Mouse (Mus musculus): Measurements from ENCODE around the gene Abcg1. TPM values are rescaled to one million over a fixed set of nuclear protein-coding genes. Genes with fewer than 3 reads are reported as not detected.

Abcg1 gene
- polyA plus RNA-seq, 1 experiment from 2014 or later = 49.0 TPM

DNA sequence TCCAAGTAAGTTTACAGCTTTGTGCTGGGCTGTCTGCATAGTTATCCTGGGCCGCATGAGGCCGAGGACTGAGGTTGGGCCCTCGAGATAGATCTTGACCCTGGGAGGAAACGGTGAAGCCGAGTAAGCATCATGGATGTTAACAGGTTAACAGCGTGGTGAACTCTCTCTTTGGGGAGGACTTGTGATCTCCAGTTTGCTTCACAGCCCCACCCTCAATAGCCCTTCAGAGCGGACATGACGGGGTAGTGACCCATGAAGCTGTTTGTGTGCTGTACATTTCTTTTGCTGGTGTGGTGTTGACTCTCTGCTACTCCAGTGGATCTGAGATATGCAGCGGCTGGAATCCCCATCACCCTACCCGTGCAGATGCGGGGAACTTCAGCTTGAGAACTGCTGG, 21.1 kb downstream of the Abcg1 start:
- DNase-seq (ENCODE audit: low spot score) = no peak

DNA sequence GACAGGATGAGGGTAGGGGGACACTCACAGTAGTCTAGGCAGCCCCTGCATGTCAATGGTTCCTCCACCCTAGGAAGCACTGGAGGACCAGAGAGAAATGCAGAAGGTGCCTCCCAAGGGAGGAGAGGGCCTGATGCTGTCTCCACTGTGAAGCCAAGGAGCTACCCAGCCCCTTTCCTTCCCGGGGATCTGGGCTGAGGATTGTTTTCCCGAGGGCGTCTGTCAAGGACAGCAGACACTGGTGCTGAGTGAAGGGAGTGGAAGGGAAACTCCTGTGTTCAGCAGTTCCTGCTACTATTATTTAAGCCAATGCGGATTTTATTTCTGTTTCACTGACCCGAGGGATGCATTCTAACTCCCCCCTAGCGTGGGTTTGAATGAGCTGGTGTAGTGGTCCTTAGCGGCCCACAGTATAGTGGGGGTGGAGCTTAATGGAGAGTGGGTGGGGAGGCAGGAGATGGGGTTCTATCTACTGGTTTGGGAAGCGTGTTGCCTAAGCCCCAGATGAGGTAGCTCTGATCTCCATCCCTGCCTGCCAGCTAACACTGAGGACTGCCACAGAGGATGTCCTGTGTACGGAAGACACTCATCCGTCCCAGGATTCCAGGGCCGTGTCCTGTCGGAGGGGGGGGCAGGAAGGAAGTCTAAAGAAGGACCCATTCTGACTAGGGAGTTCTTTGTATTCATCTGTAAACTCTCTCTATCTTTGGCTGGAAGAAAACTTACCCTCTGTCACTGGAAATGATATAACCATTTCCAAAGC, 21.8 kb downstream of the Abcg1 start:
- no peak for DNase-seq (ENCODE audit: low spot score)

DNA sequence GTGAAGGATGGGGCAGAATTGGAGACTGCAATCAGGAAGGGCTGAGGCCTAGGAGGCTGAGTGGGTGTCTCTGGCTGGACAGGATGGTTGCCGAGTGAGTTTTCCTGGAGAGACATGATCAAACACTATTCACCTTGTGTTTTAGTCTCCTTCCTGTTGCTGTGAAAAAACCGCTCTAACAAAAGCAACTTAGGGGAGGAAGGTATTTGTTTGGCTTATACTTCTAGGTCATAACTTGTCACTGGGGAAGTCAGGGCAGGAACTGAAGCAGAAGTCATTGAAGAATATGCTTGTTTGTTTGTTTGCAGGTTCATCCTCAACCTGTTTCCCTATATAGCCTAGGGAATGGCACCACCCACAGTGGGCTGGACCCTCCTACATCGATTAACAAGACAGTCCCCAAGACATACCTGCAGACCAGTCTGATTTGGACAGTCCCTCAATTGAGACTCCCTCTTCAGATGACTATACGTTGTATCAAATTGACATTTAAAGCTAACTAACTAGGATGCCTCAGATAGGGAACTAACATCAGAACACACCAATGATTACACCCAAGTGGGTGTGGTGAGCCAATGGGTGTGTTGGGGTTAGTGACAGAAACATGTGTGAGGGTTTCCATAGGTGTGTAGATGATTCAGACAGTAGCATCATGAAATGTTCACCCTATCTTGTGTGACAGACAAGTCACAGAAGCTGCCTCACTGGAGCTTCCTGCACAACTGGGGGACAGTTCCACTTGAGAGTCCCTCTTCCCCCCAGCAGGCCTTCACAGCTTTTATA, 25.0 kb downstream of the Abcg1 start:
- no peak for DNase-seq (ENCODE audit: low spot score)

DNA sequence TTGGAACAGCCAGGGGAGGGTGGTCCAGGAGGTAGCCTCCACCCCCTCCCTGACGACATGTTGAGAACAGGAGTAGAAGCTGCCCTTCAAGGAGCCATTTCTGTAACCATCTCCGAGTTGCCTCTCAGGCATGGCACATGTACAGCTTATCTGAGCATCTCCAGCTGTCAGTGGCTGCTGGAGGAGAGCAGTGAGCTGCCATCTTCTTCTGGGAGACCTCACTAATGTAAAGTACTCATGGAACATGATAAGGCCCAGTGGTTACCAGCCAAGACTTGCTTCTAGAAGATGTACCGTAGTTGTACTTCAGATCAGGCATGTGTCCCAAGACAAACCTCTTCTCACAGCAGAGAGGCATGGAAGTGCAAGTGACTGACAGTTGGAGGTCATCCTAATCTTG, 28.0 kb downstream of the Abcg1 start:
- no peak for DNase-seq (ENCODE audit: low spot score)

DNA sequence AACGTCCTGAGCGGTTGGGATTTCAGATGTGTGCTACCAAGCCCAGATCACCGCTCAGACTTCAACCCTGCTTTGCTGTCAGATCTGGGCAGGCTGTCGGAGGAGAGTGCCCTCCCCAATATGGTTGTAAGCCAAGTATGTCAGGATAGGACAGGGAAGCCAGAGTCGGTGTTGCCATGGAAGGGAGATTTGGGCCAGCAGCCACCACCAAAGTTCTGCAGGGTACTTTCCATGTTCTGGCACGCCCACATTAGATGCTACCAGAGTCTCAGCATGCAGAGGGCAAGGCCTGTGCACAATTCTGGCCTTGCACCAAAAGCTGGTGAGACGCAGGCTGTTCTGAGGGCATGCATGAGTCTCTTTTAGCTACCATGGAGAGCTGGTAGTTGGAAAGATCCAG, 28.7 kb downstream of the Abcg1 start:
- DNase-seq (ENCODE audit: low spot score) = no peak

DNA sequence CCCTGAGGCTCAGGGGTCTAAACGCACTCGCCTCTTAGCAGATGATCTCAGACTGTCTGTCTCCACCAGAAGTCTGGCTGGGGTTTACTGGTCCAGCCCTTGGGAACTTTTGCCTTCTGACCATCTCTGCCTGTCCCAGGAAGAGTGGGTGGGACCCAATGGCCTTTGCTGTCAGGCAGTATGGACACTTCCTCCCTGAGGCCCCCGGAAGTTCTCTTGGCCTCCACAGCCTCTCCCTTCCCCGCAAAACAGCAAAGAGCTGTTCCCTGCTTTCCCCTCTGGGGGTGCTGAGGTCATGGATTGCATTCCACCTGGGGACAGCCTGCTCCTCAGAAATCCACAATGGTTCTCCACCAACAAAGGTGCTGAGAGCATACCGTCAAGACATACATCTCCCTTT, 31.2 kb downstream of the Abcg1 start:
- DNase-seq (ENCODE audit: low spot score) = no peak

DNA sequence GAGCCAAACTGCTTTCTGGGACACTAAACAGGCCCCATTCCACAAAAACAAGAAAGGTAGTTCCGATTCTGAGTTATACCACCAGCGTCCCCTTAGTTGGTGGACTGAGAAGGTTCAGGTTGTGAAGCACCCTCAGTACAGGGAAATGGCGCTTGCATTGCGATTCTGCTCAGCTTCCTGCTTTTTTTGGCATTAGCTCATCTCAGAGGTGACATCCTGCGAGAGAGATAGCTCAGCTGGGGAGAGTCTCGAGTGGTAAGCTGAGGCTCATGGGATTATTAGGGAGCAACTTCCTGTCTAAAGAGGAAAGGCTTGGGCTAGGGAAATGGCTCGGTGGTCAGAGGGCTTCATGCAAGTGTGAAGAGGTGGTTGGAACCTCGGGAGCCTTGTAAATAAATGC, 32.4 kb downstream of the Abcg1 start:
- DNase-seq (ENCODE audit: low spot score) = no peak

DNA sequence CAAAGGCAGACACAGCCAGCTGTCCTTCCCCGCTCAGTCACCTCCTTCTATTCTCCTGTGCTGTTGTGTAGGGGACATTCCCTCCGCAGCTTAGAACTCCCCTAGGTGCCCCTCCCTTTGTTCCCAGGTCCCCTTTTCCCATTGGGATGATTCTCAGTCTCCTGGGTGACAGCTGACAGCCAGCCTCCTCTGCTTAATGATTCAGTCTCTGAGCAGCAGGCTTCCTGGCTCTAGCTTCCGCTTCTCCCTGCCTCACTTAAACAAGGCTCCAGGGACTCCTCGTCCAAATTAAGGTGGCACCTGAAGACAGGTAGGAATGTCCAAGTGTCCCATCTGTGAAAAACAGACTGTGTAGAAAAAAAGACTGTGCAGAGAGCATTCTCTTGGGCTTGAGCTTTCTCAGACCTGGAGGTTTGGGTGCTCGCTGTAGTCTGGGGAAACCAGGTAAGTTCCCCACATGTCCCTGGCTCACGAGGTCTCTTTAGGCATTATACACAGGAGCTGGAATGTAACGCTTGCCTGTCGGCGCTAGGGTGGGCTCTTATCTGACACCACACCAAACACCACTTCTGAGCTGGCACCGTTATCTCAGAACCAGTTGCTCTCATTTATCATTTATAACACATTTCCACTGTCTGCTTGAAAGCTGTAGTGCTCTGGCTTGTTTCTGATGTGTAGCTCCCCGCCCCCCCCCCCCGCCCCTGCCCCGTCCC, 33.7 kb downstream of the Abcg1 start:
- DNase-seq (ENCODE audit: low spot score) = no peak

DNA sequence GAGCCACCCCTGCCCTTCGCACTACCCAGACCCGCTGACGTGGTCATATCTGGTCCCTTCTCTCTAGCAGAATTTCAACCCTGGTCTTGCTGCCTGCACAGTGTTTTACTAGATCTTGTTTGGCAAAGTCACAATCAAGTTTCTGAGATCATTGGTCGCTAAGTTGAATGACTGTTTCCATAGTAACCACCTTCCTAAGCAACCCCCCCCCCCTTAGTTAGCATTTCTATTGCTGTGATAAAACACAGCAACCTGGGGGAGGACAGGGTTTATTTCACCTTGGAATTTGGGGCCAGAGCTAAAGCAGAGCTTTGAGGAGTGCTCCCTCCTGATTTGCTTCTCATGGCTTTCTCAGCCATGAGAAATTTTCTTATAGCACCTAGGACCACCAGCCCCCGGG, 37.3 kb downstream of the Abcg1 start:
- DNase-seq (ENCODE audit: low spot score) = no peak

DNA sequence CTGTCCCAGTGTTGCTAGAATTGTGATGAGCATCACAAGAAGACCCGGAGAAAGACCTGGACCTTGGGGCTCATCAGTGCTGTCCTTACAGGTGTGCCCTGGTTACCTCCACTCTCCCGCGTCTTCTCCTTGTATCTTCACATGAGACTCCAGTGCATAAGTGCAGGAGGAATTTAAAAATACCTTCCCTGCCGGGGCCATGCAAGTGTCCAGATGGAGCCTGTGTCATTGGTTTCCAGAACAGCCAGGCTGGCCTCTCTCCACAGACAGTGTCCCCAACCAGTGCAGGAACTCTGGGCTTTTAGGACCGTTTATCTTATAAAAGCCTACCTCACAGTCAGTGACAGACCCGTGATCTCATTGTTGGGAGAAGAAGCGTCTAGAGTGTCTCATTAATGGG, 38.1 kb downstream of the Abcg1 start:
- no peak for DNase-seq (ENCODE audit: low spot score)

DNA sequence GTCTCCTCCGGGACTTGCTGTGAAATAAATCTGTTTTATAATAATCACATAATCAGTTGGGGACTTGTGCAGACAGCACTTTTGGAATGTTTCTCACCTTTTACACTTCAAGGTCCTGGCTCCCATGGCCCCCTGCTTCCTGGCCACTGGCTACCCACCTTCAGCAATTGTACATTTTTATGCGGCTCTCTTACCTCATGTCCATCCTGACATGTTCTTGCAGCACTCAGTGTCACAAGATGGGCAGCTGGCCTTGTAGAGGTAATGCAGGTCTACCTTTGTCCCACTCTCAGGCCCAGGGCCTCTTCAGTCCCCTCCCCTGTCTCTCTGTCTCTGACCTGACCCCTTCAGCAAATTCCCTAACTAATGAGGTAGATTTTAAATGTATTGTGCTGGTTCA, 39.4 kb downstream of the Abcg1 start:
- DNase-seq (ENCODE audit: low spot score) = no peak

DNA sequence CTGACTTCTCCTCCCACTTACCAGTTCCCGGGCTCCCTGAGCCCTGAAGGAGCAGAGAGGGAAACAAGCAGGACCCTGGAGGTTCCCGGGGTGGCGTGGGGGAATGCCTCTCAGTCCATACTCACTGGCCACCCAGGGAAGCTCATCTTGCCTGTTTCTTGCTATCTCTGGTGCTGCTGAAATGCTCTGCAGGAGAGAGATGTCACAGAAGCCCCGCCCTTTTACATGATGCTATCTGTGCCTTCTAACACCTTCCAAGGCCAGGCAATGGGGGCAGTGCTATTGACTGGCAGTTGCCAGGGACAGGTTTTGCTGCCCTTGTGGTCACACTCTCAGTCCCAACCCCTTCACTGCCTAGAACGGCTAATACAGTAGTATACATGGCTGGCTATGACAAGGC, 41.3 kb downstream of the Abcg1 start:
- no peak for DNase-seq (ENCODE audit: low spot score)

DNA sequence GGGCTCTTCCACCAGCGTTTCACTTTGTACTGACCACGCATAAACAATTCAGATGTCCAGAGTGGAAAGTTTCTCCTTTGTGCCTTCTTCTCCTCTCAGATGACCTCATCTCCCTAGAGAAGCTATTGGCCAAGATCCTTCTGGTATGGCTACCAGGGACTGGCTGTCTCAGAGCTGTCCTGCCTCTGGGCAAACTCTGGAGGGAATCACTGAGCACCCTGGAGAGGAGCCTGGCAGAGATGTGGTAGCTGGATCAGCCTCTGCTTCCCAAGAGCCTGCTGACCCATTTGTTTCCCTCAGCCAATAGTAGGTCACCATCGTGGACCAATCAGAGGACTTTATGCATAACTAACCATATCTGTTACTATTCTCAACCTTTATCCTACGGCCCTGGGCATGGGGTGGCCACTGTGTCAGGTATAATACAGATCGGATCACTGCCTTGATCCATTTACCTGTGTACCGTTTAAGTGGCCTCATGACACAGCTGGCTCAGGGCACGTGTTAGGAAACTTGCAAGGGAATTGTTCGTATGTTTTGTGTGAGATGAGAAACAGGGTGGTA, 45.6 kb downstream of the Abcg1 start:
- no peak for DNase-seq (ENCODE audit: low spot score)

DNA sequence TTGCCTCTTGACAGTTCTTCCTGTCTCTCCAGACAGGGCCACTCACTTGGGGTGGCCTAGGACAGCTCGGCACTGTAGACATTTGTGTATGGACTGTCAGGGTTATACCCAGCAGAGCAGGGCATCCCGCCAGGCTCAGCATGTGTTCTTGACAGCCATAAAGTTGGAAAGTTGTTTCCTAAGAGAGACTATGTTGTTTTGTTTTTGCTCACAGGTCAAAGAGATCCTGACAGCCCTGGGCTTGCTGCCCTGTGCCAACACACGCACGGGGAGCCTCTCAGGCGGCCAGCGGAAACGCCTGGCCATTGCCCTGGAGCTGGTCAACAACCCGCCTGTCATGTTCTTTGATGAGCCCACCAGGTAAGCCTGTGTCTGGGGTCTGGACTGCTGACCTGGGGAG, 46.3 kb downstream of the Abcg1 start:
- no peak for DNase-seq (ENCODE audit: low spot score)

DNA sequence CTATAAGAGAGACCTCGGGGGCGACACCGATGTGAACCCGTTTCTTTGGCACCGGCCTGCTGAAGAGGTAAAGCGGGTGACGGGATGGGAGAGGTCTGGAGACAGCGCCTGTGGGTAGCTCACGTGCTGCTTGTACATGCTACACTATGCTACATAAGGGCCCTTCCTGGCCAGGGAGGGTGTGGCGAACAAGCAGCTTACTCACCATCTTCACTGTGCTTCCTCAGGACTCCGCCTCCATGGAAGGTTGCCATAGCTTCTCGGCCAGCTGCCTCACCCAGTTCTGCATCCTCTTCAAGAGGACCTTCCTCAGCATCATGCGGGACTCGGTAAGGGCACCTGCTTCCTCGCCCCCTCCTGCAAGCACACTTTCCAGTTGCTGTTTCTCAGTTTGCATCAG, 50.9 kb downstream of the Abcg1 start:
- no peak for DNase-seq (ENCODE audit: low spot score)

DNA sequence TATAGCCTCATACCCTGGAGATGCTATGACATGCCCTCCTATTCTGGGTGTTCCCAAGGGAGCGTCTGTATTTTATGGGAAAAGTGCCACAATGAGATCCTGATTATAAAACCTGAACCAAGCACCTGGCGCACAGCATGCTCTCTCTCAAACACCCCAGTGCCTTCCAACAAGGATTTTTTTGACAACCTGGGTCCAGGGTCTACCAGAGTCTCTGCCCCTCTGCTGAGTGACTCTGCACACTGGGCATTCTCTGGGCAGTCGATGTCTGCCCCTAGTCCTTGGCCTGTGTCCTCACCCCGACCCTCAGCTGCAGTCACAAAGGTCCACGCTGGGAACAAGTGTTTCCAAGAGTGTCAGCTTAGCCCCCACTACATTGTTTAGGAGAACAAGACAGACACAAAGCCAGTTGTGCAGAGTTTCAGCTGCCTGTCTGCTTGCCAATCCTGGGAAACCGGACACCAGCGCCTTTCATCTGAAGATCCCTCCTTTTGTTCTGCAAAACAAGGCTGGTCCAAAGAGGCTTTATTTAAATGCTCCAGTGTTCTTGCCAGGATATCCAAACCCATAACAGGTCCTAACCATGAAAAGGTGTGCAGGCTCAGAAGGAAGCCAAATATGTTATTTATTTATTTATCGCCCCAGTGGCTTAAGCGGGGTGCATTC, 55.8 kb downstream of the Abcg1 start:
- no peak for DNase-seq (ENCODE audit: low spot score)

DNA sequence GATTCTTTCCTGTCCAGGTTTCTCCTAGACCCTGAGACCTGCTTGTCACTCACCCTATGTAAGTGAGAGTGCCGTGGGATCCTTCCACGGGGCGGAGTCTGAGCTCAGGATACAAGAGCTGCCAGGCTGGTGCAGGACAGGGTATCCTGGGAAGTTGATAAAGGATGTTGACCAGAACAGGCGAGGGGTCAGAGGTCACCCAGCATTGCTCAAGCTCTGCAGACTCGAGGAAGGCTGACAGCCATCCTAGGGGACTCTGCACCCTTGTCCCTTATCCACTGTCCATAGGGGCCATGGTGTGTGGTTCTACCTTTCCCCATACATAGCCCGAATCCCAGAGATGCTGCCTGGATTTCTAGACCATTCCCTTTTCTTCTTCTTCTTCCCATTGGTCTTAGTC, 58.6 kb downstream of the Abcg1 start:
- no peak for DNase-seq (ENCODE audit: low spot score)

DNA sequence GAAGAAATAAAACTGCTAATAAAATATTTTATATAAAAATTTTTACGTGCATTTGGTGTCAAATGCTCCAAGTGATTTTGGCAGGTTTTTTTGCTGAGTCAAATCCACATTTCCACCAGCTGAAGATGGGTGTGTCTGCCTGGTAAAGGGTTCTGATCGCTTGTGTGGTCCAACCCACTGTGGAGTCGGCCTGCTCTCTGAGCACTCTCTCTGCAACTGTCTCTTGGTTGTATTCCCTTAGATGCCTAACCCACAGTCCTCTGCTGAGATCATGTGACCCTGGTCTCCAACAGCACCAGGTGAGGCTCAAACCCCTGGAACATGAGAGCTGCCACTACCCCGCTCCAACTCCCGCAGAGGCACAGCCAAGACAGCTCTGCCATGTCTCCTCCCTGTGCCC, 60.5 kb downstream of the Abcg1 start:
- DNase-seq (ENCODE audit: low spot score) = no peak

DNA sequence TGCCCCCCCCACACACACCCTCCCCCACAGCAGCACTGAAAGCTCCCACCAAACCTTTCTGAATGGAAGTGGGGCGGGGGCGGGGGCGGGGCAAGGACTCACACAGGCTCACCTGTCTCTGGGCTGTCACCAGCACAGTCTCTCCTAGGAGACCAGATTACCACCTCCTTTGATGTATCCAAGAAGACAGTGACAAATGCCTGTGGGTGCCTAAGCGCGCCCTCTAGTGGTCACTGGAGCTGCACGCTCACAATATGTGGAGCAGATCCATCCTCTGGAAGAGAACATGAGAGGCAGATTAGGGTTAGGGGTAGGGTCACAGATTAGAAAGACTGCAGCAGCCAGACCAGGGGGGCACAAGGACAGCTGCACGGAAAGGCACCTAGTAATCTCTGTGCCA, 62.0 kb downstream of the Abcg1 start:
- DNase-seq (ENCODE audit: low spot score) = peak; percentile 86

DNA sequence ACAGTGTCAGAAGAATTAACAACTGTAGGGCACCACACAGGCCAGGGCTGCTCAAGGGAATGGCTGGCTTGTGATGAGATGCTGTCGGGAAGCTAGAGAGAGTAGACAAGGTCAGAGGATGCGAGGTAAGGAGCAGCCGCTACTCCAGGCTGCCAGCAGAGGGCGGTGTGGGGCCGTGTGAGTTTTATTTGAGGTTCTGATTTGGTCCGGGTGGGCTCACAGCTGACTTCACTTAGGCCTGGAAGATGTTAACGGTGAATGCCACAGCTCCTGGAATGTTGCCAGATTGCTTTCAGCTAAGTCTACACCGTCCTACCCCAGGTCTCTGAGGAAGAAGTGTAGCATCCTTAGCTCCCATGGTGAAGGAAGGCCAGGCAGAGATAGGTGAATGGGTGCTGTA, 64.5 kb downstream of the Abcg1 start:
- peak; percentile 75 for DNase-seq (ENCODE audit: low spot score)

DNA sequence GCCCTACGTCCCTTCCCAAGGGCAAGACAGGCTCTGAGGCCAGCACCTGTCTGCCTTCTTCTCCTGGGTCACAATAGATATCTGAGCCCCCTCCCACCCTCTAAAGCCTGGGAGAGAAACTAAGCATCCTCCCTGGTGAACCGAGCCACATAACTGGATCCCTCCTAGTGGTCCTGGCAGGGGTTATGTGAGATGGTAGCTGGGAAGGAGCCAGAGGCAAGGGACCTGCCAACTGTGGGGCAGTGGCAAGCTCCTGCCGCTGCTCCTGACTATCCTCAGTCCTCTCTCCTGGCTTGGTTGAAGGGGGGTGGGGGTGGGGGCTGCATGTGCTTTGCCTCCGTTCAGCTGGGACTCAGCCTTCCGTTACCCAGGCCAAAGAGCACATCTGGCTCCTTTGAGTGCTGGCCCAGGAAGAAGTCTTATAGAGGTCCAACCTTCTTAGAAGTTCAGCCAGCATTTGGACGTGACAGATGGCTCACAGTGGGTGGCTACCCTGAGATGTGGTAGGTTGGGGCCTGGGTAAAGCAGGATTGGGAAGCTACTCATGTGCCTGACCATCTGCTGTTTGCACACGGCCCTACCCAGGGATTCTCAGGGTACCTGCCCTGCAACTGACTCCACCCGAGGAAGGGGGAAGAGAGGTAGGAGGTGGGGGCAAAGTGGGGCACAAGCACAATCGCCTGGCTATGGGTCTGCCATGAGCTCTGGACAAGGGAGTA, 68.2 kb downstream of the Abcg1 start:
- DNase-seq (ENCODE audit: low spot score) = no peak

All from thymus, postnatal 0 days (tissue).